Mouse (Mus musculus) stomach, embryonic 15.5 days (tissue): Measurements from ENCODE around the gene Alg1. TPM values are rescaled to one million over a fixed set of nuclear protein-coding genes. Genes with fewer than 3 reads are reported as not detected.

Experiments used
- ATAC-seq: fragments of 200-750 bp; cut with Nextera tagmentation; 2 replicates; pipeline ENCODE4 v1.8.0; 2017; ENCODE audit warnings: low read depth, moderate number of reproducible peaks, moderate TSS enrichment; ENCODE audit not compliant: insufficient read depth, low FRiP score
- H3K27ac ChIP-seq: fragments of 300-500 bp; sonication (generic); 2 replicates; pipeline ENCODE4 v1.5.1; 2015; ENCODE audit warnings: mild to moderate bottlenecking, inconsistent platforms
- H3K27me3 ChIP-seq: fragments of 300-500 bp; sonication (generic); replicated peaks from 2 replicates; pipeline ENCODE4 v1.6.1; 2015; ENCODE audit warnings: inconsistent platforms
- H3K36me3 ChIP-seq: fragments of 300-500 bp; sonication (generic); 2 replicates; pipeline ENCODE4 v1.6.1; 2015; ENCODE audit warnings: inconsistent platforms
- H3K4me1 ChIP-seq: fragments of 300-500 bp; sonication (generic); 2 replicates; pipeline ENCODE4 v1.6.1; 2015; ENCODE audit warnings: inconsistent platforms
- H3K4me2 ChIP-seq: fragments of 300-500 bp; sonication (generic); 2 replicates; pipeline ENCODE4 v1.6.1; 2015; ENCODE audit warnings: mild to moderate bottlenecking, inconsistent platforms
- H3K4me3 ChIP-seq: fragments of 300-500 bp; sonication (generic); replicated peaks from 2 replicates; pipeline ENCODE4 v1.5.1; 2015; ENCODE audit warnings: inconsistent platforms
- H3K9ac ChIP-seq: fragments of 300-500 bp; sonication (generic); 2 replicates; pipeline ENCODE4 v1.6.1; 2015; ENCODE audit warnings: inconsistent platforms
- H3K9me3 ChIP-seq: fragments of 300-500 bp; sonication (generic); 2 replicates; pipeline ENCODE4 v1.6.1; 2016; ENCODE audit warnings: inconsistent platforms
- WGBS: fragments of 180-500 bp; shearing (Covaris S2); methylation state at CpG from one replicate; pipeline ENCODE4 v1.1.7; 2015; 5-methylcytosine and 5-hydroxymethylcytosine counted together
- polyA plus RNA-seq: library from polyadenylated mRNA; unstranded; fragments of >200 nt; fragmentation: Nextera tagmentation; extraction: Ambion mirVana; gene quantifications from 2 replicates; pipeline ENCODE4 v1.2.1, GENCODE M21; 2015

Gene Alg1
- polyA plus RNA-seq, result 32.3 and 34.5 TPM in 2 replicates

GRCm38 (mm10) chr16:5233418-5234313 is at the start of gene Alg1:
Gene Alg1 (plus strand): TSS chr16:5233621.
- peaks cover 7% of the 10 kb centered on the region for H3K4me1 ChIP-seq
- peak within 1 kb of the TSS; percentile 94 for H3K4me3 ChIP-seq
- peak within 1 kb of the TSS; percentile 79; the same call in 1 of the 2 replicates for H3K9ac ChIP-seq
- WGBS, result 2% methylated on average over 47 of the region's 47 CpGs
- H3K27ac ChIP-seq, result no peak within 1 kb of the TSS
- H3K27me3 ChIP-seq, result no peaks in the 10 kb centered on the region
- peak within 1 kb of the TSS; percentile 80 for H3K4me2 ChIP-seq
- ATAC-seq, result peak; percentile 95
- H3K36me3 ChIP-seq, result 0 out of 2 replicates have a peak, but pooled peaks cover 5% of the 10 kb centered on the region
- no peaks in the 10 kb centered on the region for H3K9me3 ChIP-seq

- H3K4me1 ChIP-seq, result no peaks in the 10 kb centered on the region
- H3K36me3 ChIP-seq, result no peaks in the 10 kb centered on the region
- H3K4me3 ChIP-seq, result no peak overlapping the region
- H3K9ac ChIP-seq, result no peak overlapping the region
- 49% methylated on average over 8 of the region's 8 CpGs for WGBS
- H3K27me3 ChIP-seq, result no peaks in the 10 kb centered on the region
- no peak overlapping the region for H3K27ac ChIP-seq
- ATAC-seq, result no peak
- H3K9me3 ChIP-seq, result no peaks in the 10 kb centered on the region
- H3K4me2 ChIP-seq, result no peak overlapping the region
Observed at GRCm38 (mm10) chr16:5184101-5184500, 49.3 kb upstream of the Alg1 start.

- H3K36me3 ChIP-seq, result no peaks in the 10 kb centered on the region
- no peaks in the 10 kb centered on the region for H3K9me3 ChIP-seq
- WGBS, result 79% methylated on average over 5 of the region's 5 CpGs
- no peak for ATAC-seq
- no peak overlapping the region for H3K4me3 ChIP-seq
- H3K4me1 ChIP-seq, result no peaks in the 10 kb centered on the region
- H3K27me3 ChIP-seq, result no peaks in the 10 kb centered on the region
- H3K4me2 ChIP-seq, result no peak overlapping the region
- no peak overlapping the region for H3K9ac ChIP-seq
- H3K27ac ChIP-seq, result no peak overlapping the region
Observed at GRCm38 (mm10) chr16:5184956-5185355, 48.5 kb upstream of the Alg1 start.

GRCm38 (mm10) chr16:5185691-5186090 is 47.7 kb upstream of the Alg1 start:
- Histone ChIP-seq H3K9ac (no peak overlapping the region), H3K27ac (no peak overlapping the region), H3K27me3 (no peaks in the 10 kb centered on the region), H3K4me1 (no peaks in the 10 kb centered on the region), H3K4me3 (no peak overlapping the region), H3K4me2 (no peak overlapping the region), H3K36me3 (no peaks in the 10 kb centered on the region), H3K9me3 (no peaks in the 10 kb centered on the region)
- no peak for ATAC-seq
- 60% methylated on average over 7 of the region's 7 CpGs for WGBS

- no peak for ATAC-seq
- no peaks in the 10 kb centered on the region for H3K36me3 ChIP-seq
- H3K27me3 ChIP-seq, result no peaks in the 10 kb centered on the region
- no peaks in the 10 kb centered on the region for H3K4me1 ChIP-seq
- no peaks in the 10 kb centered on the region for H3K9me3 ChIP-seq
- WGBS, result 74% methylated on average over 7 of the region's 7 CpGs
- H3K9ac ChIP-seq, result no peak overlapping the region
- no peak overlapping the region for H3K27ac ChIP-seq
- no peak overlapping the region for H3K4me2 ChIP-seq
- H3K4me3 ChIP-seq, result no peak overlapping the region
Observed at GRCm38 (mm10) chr16:5186234-5186633, 47.2 kb upstream of the Alg1 start.

- Histone ChIP-seq H3K27ac (no peak overlapping the region), H3K9ac (no peak overlapping the region), H3K4me3 (no peak overlapping the region), H3K36me3 (peaks cover 4% of the 10 kb centered on the region; the same call in 1 of the 2 replicates), H3K4me2 (no peak overlapping the region), H3K27me3 (no peaks in the 10 kb centered on the region), H3K9me3 (no peaks in the 10 kb centered on the region), H3K4me1 (no peaks in the 10 kb centered on the region)
- no peak for ATAC-seq
- WGBS, result 25% methylated on average over 6 of the region's 6 CpGs
Observed at GRCm38 (mm10) chr16:5195080-5195479, 38.3 kb upstream of the Alg1 start.

GRCm38 (mm10) chr16:5202681-5203080 is 30.7 kb upstream of the Alg1 start:
- Histone ChIP-seq H3K4me1 (0 out of 2 replicates have a peak, but pooled peaks cover 7% of the 10 kb centered on the region), H3K4me3 (peak overlapping the region; percentile 89), H3K4me2 (peak overlapping the region; percentile 98), H3K27ac (no peak overlapping the region), H3K9ac (no peak overlapping the region), H3K36me3 (peaks cover 5% of the 10 kb centered on the region; the same call in 1 of the 2 replicates), H3K27me3 (no peaks in the 10 kb centered on the region), H3K9me3 (no peaks in the 10 kb centered on the region)
- no peak for ATAC-seq
- 14% methylated on average over 4 of the region's 4 CpGs for WGBS

GRCm38 (mm10) chr16:5203200-5203599 is 30.2 kb upstream of the Alg1 start:
- Histone ChIP-seq H3K9ac (peak overlapping the region; percentile 26), H3K27ac (0 out of 2 replicates have a peak overlapping the region, but pooled peaks have one; percentile 0), H3K4me2 (peak overlapping the region; percentile 98), H3K4me3 (peak overlapping the region; percentile 89), H3K36me3 (peaks cover 5% of the 10 kb centered on the region; the same call in 1 of the 2 replicates), H3K4me1 (0 out of 2 replicates have a peak, but pooled peaks cover 7% of the 10 kb centered on the region), H3K27me3 (no peaks in the 10 kb centered on the region), H3K9me3 (no peaks in the 10 kb centered on the region)
- 1% methylated on average over 36 of the region's 36 CpGs for WGBS
- peak; percentile 21; the same call in 1 of the 2 replicates for ATAC-seq

- Histone ChIP-seq H3K4me1 (0 out of 2 replicates have a peak, but pooled peaks cover 7% of the 10 kb centered on the region), H3K36me3 (0 out of 2 replicates have a peak, but pooled peaks cover 2% of the 10 kb centered on the region), H3K9ac (peak within 1 kb of the TSS; percentile 26), H3K27me3 (no peaks in the 10 kb centered on the region), H3K9me3 (no peaks in the 10 kb centered on the region), H3K4me3 (peak within 1 kb of the TSS; percentile 89), H3K27ac (0 out of 2 replicates have a peak within 1 kb of the TSS, but pooled peaks have one; percentile 0), H3K4me2 (peak within 1 kb of the TSS; percentile 98)
- WGBS, result 4% methylated on average over 39 of the region's 40 CpGs
- ATAC-seq, result peak; percentile 75; the same call in 1 of the 2 replicates
Observed at GRCm38 (mm10) chr16:5203668-5204433, 29.6 kb upstream of the Alg1 start, which contains the start of gene Nagpa. Gene Nagpa (minus strand): TSS chr16:5204012.

- no peak overlapping the region for H3K4me2 ChIP-seq
- 84% methylated on average over 5 of the region's 5 CpGs for whole genome bisulfite sequencing
Observed at GRCm38 (mm10) chr16:5205431-5205970, 27.9 kb upstream of the Alg1 start.

GRCm38 (mm10) chr16:5206051-5206450 is 27.4 kb upstream of the Alg1 start:
- WGBS, result 62% methylated on average over 5 of the region's 5 CpGs
- H3K27me3 ChIP-seq, result no peaks in the 10 kb centered on the region
- H3K4me1 ChIP-seq, result 0 out of 2 replicates have a peak, but pooled peaks cover 7% of the 10 kb centered on the region
- no peak for ATAC-seq
- no peaks in the 10 kb centered on the region for H3K9me3 ChIP-seq
- H3K4me2 ChIP-seq, result no peak overlapping the region
- no peaks in the 10 kb centered on the region for H3K36me3 ChIP-seq
- no peak overlapping the region for H3K4me3 ChIP-seq
- H3K9ac ChIP-seq, result no peak overlapping the region
- no peak overlapping the region for H3K27ac ChIP-seq

More at GRCm38 (mm10) chr16:5205431-5205970, 27.9 kb upstream of the Alg1 start:
- Histone ChIP-seq H3K36me3 (no peaks in the 10 kb centered on the region), H3K27ac (no peak overlapping the region), H3K4me3 (no peak overlapping the region), H3K27me3 (no peaks in the 10 kb centered on the region), H3K4me1 (0 out of 2 replicates have a peak, but pooled peaks cover 7% of the 10 kb centered on the region), H3K9me3 (no peaks in the 10 kb centered on the region), H3K9ac (no peak overlapping the region)
- no peak for ATAC-seq
